Mouse (Mus musculus) heart, embryonic 12.5 days (tissue): ENCODE results near the gene Rabgap1l. TPM values are rescaled to one million over a fixed set of nuclear protein-coding genes. Genes with fewer than 3 reads are reported as not detected.

Experiments used
- ATAC-seq: fragments of 200-750 bp; cut with Nextera tagmentation; 2 replicates; pipeline ENCODE4 v1.8.0; 2017; ENCODE audit warnings: moderate TSS enrichment, moderate library complexity; ENCODE audit not compliant: insufficient number of reproducible peaks, low FRiP score
- H3K27ac ChIP-seq: fragments of 300-500 bp; sonication (generic); 2 replicates; pipeline ENCODE4 v1.5.1; 2016; ENCODE audit warnings: mild to moderate bottlenecking, moderate library complexity; ENCODE audit not compliant: poor library complexity, severe bottlenecking
- H3K27me3 ChIP-seq: fragments of 300-500 bp; sonication (generic); replicated peaks from 2 replicates; pipeline ENCODE4 v1.6.1; 2016; ENCODE audit warnings: mild to moderate bottlenecking, moderate library complexity
- H3K36me3 ChIP-seq: fragments of 300-500 bp; sonication (generic); 2 replicates; pipeline ENCODE4 v1.6.1; 2016; ENCODE audit warnings: mild to moderate bottlenecking, moderate library complexity
- H3K4me1 ChIP-seq: fragments of 300-500 bp; sonication (generic); replicated peaks from 2 replicates; pipeline ENCODE4 v1.6.1; 2016; ENCODE audit warnings: mild to moderate bottlenecking
- H3K4me2 ChIP-seq: fragments of 300-500 bp; sonication (generic); 2 replicates; pipeline ENCODE4 v1.6.1; 2016; ENCODE audit warnings: mild to moderate bottlenecking, moderate library complexity
- H3K4me3 ChIP-seq: fragments of 300-500 bp; sonication (generic); 2 replicates; pipeline ENCODE4 v1.5.1; 2016; ENCODE audit warnings: mild to moderate bottlenecking
- H3K9ac ChIP-seq: fragments of 300-500 bp; sonication (generic); 2 replicates; pipeline ENCODE4 v1.6.1; 2016; ENCODE audit warnings: mild to moderate bottlenecking, moderate library complexity
- H3K9me3 ChIP-seq: fragments of 300-500 bp; sonication (generic); replicated peaks from 2 replicates; pipeline ENCODE4 v1.6.1; 2016; ENCODE audit warnings: mild to moderate bottlenecking, moderate library complexity
- WGBS: fragments of 180-500 bp; shearing (Covaris S2); methylation state at CpG from one replicate; pipeline ENCODE4 v1.1.7; 2016; 5-methylcytosine and 5-hydroxymethylcytosine counted together
- polyA plus RNA-seq: library from polyadenylated mRNA; unstranded; fragments of >200 nt; fragmentation: Nextera tagmentation; extraction: Ambion mirVana; gene quantifications from 2 replicates; pipeline ENCODE4 v1.2.1, GENCODE M21; 2016

Rabgap1l gene
- polyA plus RNA-seq, 1 experiment from 2014 or later = 81.0 TPM

- Histone ChIP-seq H3K36me3 (no peaks in the 10 kb centered on the region), H3K4me1 (peaks cover 8% of the 10 kb centered on the region), H3K27me3 (no peaks in the 10 kb centered on the region), H3K4me3 (no peak overlapping the region), H3K9ac (no peak overlapping the region), H3K27ac (no peak overlapping the region), H3K9me3 (no peaks in the 10 kb centered on the region), H3K4me2 (no peak overlapping the region)
- 82% methylated on average over 3 of the region's 3 CpGs for WGBS
- ATAC-seq = no peak
Observed at GRCm38 (mm10) chr1:160277940-160278682, 514.9 kb downstream of the Rabgap1l start.

GRCm38 (mm10) chr1:160275248-160275647 is 517.8 kb downstream of the Rabgap1l start:
- 21% methylated on average over 2 of the region's 2 CpGs for WGBS
- H3K4me2 ChIP-seq = no peak overlapping the region
- ATAC-seq = no peak
- no peak overlapping the region for H3K4me3 ChIP-seq
- H3K9me3 ChIP-seq = no peaks in the 10 kb centered on the region
- no peak overlapping the region for H3K27ac ChIP-seq
- no peaks in the 10 kb centered on the region for H3K36me3 ChIP-seq
- no peak overlapping the region for H3K9ac ChIP-seq
- no peaks in the 10 kb centered on the region for H3K27me3 ChIP-seq
- H3K4me1 ChIP-seq = peaks cover 15% of the 10 kb centered on the region

GRCm38 (mm10) chr1:160273133-160273743 is 519.8 kb downstream of the Rabgap1l start:
- Histone ChIP-seq H3K4me1 (peaks cover 15% of the 10 kb centered on the region), H3K4me2 (no peak overlapping the region), H3K27me3 (no peaks in the 10 kb centered on the region), H3K9ac (no peak overlapping the region), H3K4me3 (no peak overlapping the region), H3K9me3 (no peaks in the 10 kb centered on the region), H3K36me3 (no peaks in the 10 kb centered on the region), H3K27ac (no peak overlapping the region)
- no peak for ATAC-seq
- WGBS = 58% methylated on average over 7 of the region's 7 CpGs

- Histone ChIP-seq H3K4me1 (peaks cover 15% of the 10 kb centered on the region), H3K36me3 (no peaks in the 10 kb centered on the region), H3K9me3 (no peaks in the 10 kb centered on the region), H3K4me3 (no peak overlapping the region), H3K27me3 (no peaks in the 10 kb centered on the region), H3K27ac (no peak overlapping the region), H3K4me2 (no peak overlapping the region), H3K9ac (no peak overlapping the region)
- no peak for ATAC-seq
- WGBS = 21% methylated on average over 1 of the region's 1 CpGs
Observed at GRCm38 (mm10) chr1:160271282-160271967, 521.6 kb downstream of the Rabgap1l start.

GRCm38 (mm10) chr1:160268322-160268721 is 524.7 kb downstream of the Rabgap1l start:
- no peak overlapping the region for H3K27ac ChIP-seq
- H3K4me1 ChIP-seq = peaks cover 7% of the 10 kb centered on the region; the same call in 1 of the 2 replicates
- H3K9ac ChIP-seq = no peak overlapping the region
- no peak overlapping the region for H3K4me3 ChIP-seq
- 84% methylated on average over 3 of the region's 3 CpGs for WGBS
- H3K27me3 ChIP-seq = no peaks in the 10 kb centered on the region
- no peak overlapping the region for H3K4me2 ChIP-seq
- no peak for ATAC-seq
- no peaks in the 10 kb centered on the region for H3K36me3 ChIP-seq
- H3K9me3 ChIP-seq = no peaks in the 10 kb centered on the region

GRCm38 (mm10) chr1:160263630-160264346 is 529.2 kb downstream of the Rabgap1l start:
- H3K27me3 ChIP-seq = no peaks in the 10 kb centered on the region
- no peak for ATAC-seq
- no peaks in the 10 kb centered on the region for H3K4me1 ChIP-seq
- no peaks in the 10 kb centered on the region for H3K9me3 ChIP-seq
- H3K4me3 ChIP-seq = no peak overlapping the region
- no peaks in the 10 kb centered on the region for H3K36me3 ChIP-seq
- H3K9ac ChIP-seq = no peak overlapping the region
- H3K4me2 ChIP-seq = no peak overlapping the region
- no peak overlapping the region for H3K27ac ChIP-seq
- 82% methylated on average over 16 of the region's 16 CpGs for WGBS

- Histone ChIP-seq H3K27ac (no peak overlapping the region), H3K9me3 (no peaks in the 10 kb centered on the region), H3K9ac (no peak overlapping the region), H3K4me3 (no peak overlapping the region), H3K36me3 (no peaks in the 10 kb centered on the region), H3K4me1 (no peaks in the 10 kb centered on the region), H3K27me3 (no peaks in the 10 kb centered on the region), H3K4me2 (no peak overlapping the region)
- ATAC-seq = no peak
- WGBS = 79% methylated on average over 5 of the region's 5 CpGs
Observed at GRCm38 (mm10) chr1:160263053-160263452, 530.0 kb downstream of the Rabgap1l start.

- Histone ChIP-seq H3K4me1 (no peaks in the 10 kb centered on the region), H3K27ac (no peak overlapping the region), H3K36me3 (no peaks in the 10 kb centered on the region), H3K9me3 (no peaks in the 10 kb centered on the region), H3K4me2 (no peak overlapping the region), H3K4me3 (no peak overlapping the region), H3K9ac (no peak overlapping the region), H3K27me3 (no peaks in the 10 kb centered on the region)
- ATAC-seq = no peak
- 69% methylated on average over 4 of the region's 4 CpGs for WGBS
Observed at GRCm38 (mm10) chr1:160262415-160262814, 530.6 kb downstream of the Rabgap1l start.

GRCm38 (mm10) chr1:160261849-160262248 is 531.2 kb downstream of the Rabgap1l start:
- WGBS = 74% methylated on average over 2 of the region's 2 CpGs
- H3K4me3 ChIP-seq = no peak overlapping the region
- H3K9ac ChIP-seq = no peak overlapping the region
- no peaks in the 10 kb centered on the region for H3K4me1 ChIP-seq
- no peak for ATAC-seq
- no peaks in the 10 kb centered on the region for H3K27me3 ChIP-seq
- no peak overlapping the region for H3K27ac ChIP-seq
- no peaks in the 10 kb centered on the region for H3K9me3 ChIP-seq
- H3K4me2 ChIP-seq = no peak overlapping the region
- H3K36me3 ChIP-seq = no peaks in the 10 kb centered on the region

- Histone ChIP-seq H3K4me2 (no peak overlapping the region), H3K9ac (no peak overlapping the region), H3K36me3 (peaks cover 4% of the 10 kb centered on the region), H3K27ac (no peak overlapping the region), H3K27me3 (no peaks in the 10 kb centered on the region), H3K4me3 (no peak overlapping the region), H3K9me3 (no peaks in the 10 kb centered on the region), H3K4me1 (no peaks in the 10 kb centered on the region)
- 82% methylated on average over 4 of the region's 4 CpGs for WGBS
- ATAC-seq = no peak
Observed at GRCm38 (mm10) chr1:160260605-160261004, 532.4 kb downstream of the Rabgap1l start.

- H3K36me3 ChIP-seq = peaks cover 8% of the 10 kb centered on the region
- no peaks in the 10 kb centered on the region for H3K27me3 ChIP-seq
- ATAC-seq = no peak
- H3K4me2 ChIP-seq = no peak overlapping the region
- no peak overlapping the region for H3K9ac ChIP-seq
- no peak overlapping the region for H3K4me3 ChIP-seq
- 64% methylated on average over 7 of the region's 7 CpGs for WGBS
- no peak overlapping the region for H3K27ac ChIP-seq
- no peaks in the 10 kb centered on the region for H3K9me3 ChIP-seq
- H3K4me1 ChIP-seq = no peaks in the 10 kb centered on the region
Observed at GRCm38 (mm10) chr1:160259884-160260283, 533.1 kb downstream of the Rabgap1l start.
